Mouse (Mus musculus) midbrain, embryonic 14.5 days (tissue): ENCODE data around the gene Tmem132c. TPM values are rescaled to one million over a fixed set of nuclear protein-coding genes. Genes with fewer than 3 reads are reported as not detected.

Source experiments
- ATAC-seq: fragments of 200-750 bp; cut with Nextera tagmentation; 2 replicates; pipeline ENCODE4 v1.8.0; 2017; ENCODE audit warnings: moderate number of reproducible peaks, moderate library complexity; ENCODE audit not compliant: low FRiP score, low TSS enrichment
- DNase-seq: peaks from one replicate; pipeline ENCODE4 v3.0.0-alpha.2; 2015
- H3K27ac ChIP-seq: fragments of 300-500 bp; sonication (generic); replicated peaks from 2 replicates; pipeline ENCODE4 v1.5.1; 2014; ENCODE audit warnings: mild to moderate bottlenecking, low read depth, low read length, moderate library complexity
- H3K27me3 ChIP-seq: fragments of 300-500 bp; sonication (generic); 2 replicates; pipeline ENCODE4 v1.6.1; 2014; ENCODE audit warnings: low read length, control low read depth, mixed read lengths; ENCODE audit not compliant: control insufficient read depth, insufficient read depth
- H3K36me3 ChIP-seq: fragments of 300-500 bp; sonication (generic); 2 replicates; pipeline ENCODE4 v1.6.1; 2014; ENCODE audit warnings: low read length, control low read depth; ENCODE audit not compliant: control insufficient read depth, insufficient read depth
- H3K4me1 ChIP-seq: fragments of 300-500 bp; sonication (generic); 2 replicates; pipeline ENCODE4 v1.6.1; 2014; ENCODE audit warnings: mild to moderate bottlenecking, antibody characterized with exemption, low read length, control low read depth; ENCODE audit not compliant: control insufficient read depth, insufficient read depth
- H3K4me2 ChIP-seq: fragments of 300-500 bp; sonication (generic); 2 replicates; pipeline ENCODE4 v1.6.1; 2014; ENCODE audit warnings: mild to moderate bottlenecking, low read length, moderate library complexity
- H3K4me3 ChIP-seq: fragments of 300-500 bp; sonication (generic); replicated peaks from 2 replicates; pipeline ENCODE4 v1.5.1; 2014; ENCODE audit warnings: low read depth, low read length
- H3K9ac ChIP-seq: fragments of 300-500 bp; sonication (generic); replicated peaks from 2 replicates; pipeline ENCODE4 v1.6.1; 2014; ENCODE audit warnings: mild to moderate bottlenecking, low read length, moderate library complexity
- H3K9me3 ChIP-seq: fragments of 300-500 bp; sonication (generic); 2 replicates; pipeline ENCODE4 v1.6.1; 2016; ENCODE audit warnings: low read length, control low read depth, mixed read lengths; ENCODE audit not compliant: control insufficient read depth
- WGBS: fragments of 180-500 bp; shearing (Covaris S2); extraction: QIAGEN DNeasy Blood & Tissue Kit; methylation state at CpG from one replicate; pipeline ENCODE4 v1.1.7; 2014; 5-methylcytosine and 5-hydroxymethylcytosine counted together
- polyA plus RNA-seq: library from polyadenylated mRNA; unstranded; fragments of >200 nt; fragmentation: Nextera tagmentation; extraction: Ambion mirVana; gene quantifications from 2 replicates; pipeline ENCODE4 v1.2.1, GENCODE M21; 2014

Tmem132c gene
- 10.6 and 16.2 TPM in 2 replicates for polyA plus RNA-seq

GRCm38 (mm10) chr5:127241136-127241924 lies at the start of gene Tmem132c:
Tmem132c (plus strand) TSS chr5:127241808.
- H3K9ac ChIP-seq, result peak within 1 kb of the TSS; percentile 60
- ATAC-seq, result peak; percentile 90
- peak within 1 kb of the TSS; percentile 3; the same call in 1 of the 2 replicates for H3K27ac ChIP-seq
- H3K27me3 ChIP-seq, result peaks cover 29% of the 10 kb centered on the region
- peak within 1 kb of the TSS; percentile 79 for H3K4me2 ChIP-seq
- H3K4me1 ChIP-seq, result peaks cover 15% of the 10 kb centered on the region
- H3K4me3 ChIP-seq, result peak within 1 kb of the TSS; percentile 57
- peak; percentile 86 for DNase-seq
- under 1% methylated on average over 58 of the region's 58 CpGs for WGBS
- no peaks in the 10 kb centered on the region for H3K36me3 ChIP-seq
- H3K9me3 ChIP-seq, result no peaks in the 10 kb centered on the region

GRCm38 (mm10) chr5:127191881-127192280 lies 49.7 kb upstream of the Tmem132c start:
- Histone ChIP-seq H3K27me3 (no peaks in the 10 kb centered on the region), H3K4me2 (no peak overlapping the region), H3K9me3 (no peaks in the 10 kb centered on the region), H3K36me3 (no peaks in the 10 kb centered on the region), H3K4me1 (no peaks in the 10 kb centered on the region), H3K27ac (no peak overlapping the region), H3K4me3 (no peak overlapping the region), H3K9ac (no peak overlapping the region)
- WGBS, result 31% methylated on average over 5 of the region's 5 CpGs
- no peak for ATAC-seq
- peak; percentile 68 for DNase-seq

DNA sequence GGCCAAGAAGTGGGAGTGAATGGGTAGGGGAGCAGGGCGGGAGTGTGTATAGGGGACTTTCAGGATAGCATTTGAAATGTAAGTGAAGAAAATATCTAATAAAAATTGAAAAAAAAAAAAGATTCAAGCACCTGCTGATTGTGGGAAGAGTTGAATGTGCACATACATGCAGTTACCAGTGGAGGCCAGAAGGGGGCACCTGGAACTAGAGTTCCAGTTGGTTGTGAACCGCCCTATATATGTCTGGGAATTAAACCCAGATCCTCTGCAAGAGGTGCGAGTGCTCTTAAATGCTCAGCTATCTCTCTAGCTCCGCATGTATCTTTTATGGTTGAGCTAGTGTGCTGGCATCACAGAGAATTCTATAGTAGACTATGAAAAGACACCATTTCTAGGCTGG lies 42.8 kb upstream of the Tmem132c start:
- no peak for ATAC-seq
- WGBS, result 63% methylated on average over 4 of the region's 4 CpGs
- Histone ChIP-seq H3K27ac (no peak overlapping the region), H3K36me3 (no peaks in the 10 kb centered on the region), H3K4me2 (no peak overlapping the region), H3K9ac (no peak overlapping the region), H3K4me3 (no peak overlapping the region), H3K4me1 (no peaks in the 10 kb centered on the region), H3K9me3 (no peaks in the 10 kb centered on the region), H3K27me3 (no peaks in the 10 kb centered on the region)
- DNase-seq, result peak; percentile 26

DNA sequence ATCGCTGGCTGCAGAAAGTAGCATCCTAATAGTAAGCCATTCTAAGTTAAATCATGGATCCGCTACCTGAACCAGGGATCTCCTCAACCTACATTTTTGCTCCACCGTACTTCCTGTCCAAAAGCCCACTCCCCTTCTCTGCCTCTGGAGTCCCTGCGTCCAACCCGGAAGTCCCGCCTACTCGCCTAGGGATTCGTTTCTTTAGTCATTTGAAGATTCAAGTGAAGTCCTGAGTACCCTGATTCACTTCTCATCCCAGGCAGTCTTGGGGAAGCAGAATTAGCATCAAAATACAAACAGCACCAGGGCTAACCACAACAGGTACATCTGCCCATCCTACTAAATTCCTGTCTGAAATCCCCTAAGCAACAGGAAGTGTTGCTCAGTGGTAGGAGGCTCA lies 36.7 kb upstream of the Tmem132c start:
- no peak overlapping the region for H3K4me2 ChIP-seq
- no peaks in the 10 kb centered on the region for H3K36me3 ChIP-seq
- ATAC-seq (no peak), DNase-seq (no peak)
- 94% methylated on average over 8 of the region's 8 CpGs for WGBS
- no peak overlapping the region for H3K9ac ChIP-seq
- H3K9me3 ChIP-seq, result no peaks in the 10 kb centered on the region
- H3K27me3 ChIP-seq, result no peaks in the 10 kb centered on the region
- H3K27ac ChIP-seq, result no peak overlapping the region
- H3K4me1 ChIP-seq, result no peaks in the 10 kb centered on the region
- no peak overlapping the region for H3K4me3 ChIP-seq

DNA sequence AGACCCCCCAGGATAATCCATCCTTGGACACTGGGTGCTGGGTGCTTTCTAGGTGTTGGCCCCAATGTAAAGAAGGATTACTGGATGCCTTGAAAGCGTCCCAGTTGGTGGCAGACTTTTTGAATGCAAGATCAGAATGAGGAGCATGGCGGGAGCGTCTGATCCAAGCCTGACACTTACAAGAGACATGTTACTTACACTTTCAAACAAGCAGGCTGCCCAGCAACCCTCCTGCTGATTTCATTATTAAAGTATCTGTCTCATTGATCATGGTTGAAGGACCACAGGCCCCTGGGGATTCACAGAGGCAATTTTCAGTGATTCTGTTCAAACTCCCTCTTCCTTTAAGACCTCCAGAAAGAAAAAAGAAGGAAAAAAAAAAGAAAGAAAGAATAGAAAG lies 25.2 kb upstream of the Tmem132c start:
- ATAC-seq (no peak), DNase-seq (peak; percentile 59)
- Histone ChIP-seq H3K9me3 (no peaks in the 10 kb centered on the region), H3K4me1 (peaks cover 8% of the 10 kb centered on the region), H3K9ac (no peak overlapping the region), H3K27ac (no peak overlapping the region), H3K27me3 (no peaks in the 10 kb centered on the region), H3K36me3 (no peaks in the 10 kb centered on the region), H3K4me2 (no peak overlapping the region), H3K4me3 (no peak overlapping the region)
- 9% methylated on average over 3 of the region's 3 CpGs for WGBS

GRCm38 (mm10) chr5:127217725-127218124 lies 23.9 kb upstream of the Tmem132c start:
- no peak overlapping the region for H3K9ac ChIP-seq
- DNase-seq (no peak), ATAC-seq (no peak)
- no peak overlapping the region for H3K4me2 ChIP-seq
- no peak overlapping the region for H3K4me3 ChIP-seq
- H3K27ac ChIP-seq, result no peak overlapping the region
- no peaks in the 10 kb centered on the region for H3K9me3 ChIP-seq
- WGBS, result 72% methylated on average over 6 of the region's 6 CpGs
- no peaks in the 10 kb centered on the region for H3K36me3 ChIP-seq
- H3K27me3 ChIP-seq, result no peaks in the 10 kb centered on the region
- H3K4me1 ChIP-seq, result peaks cover 8% of the 10 kb centered on the region

DNA sequence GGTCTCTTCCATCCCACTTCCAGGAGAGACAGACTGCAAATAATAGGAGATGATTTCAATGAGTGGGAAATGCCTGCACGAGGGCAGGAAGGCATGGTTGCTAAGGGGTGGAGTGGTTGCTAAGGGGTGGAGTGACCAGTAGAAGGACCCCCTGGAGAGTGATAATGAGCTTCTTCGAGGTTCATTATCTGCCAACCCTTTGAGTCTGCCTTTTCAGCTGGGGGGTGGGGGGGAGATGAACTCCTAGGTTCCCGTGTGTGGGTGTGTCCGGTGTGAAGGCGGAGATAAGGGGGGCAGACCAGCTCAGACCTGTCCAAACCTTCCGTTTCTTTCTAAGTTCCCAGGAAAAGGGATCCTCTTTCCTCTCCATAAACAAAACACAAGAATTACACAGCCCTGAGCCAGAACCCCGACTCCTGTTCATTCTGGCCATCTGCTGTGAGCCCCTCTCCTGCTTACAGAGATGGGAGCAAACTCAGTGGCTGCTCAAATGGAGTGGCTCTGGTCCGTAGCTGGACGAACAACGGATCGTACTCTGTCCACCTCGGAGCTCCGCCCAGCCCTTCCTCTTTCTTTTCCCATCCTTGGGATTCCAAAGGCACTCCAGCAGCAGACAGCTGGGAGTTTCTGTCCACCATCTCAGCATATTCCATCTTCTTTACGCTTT lies 13.5 kb upstream of the Tmem132c start:
- ATAC-seq (no peak), DNase-seq (peak; percentile 75)
- Histone ChIP-seq H3K9ac (no peak overlapping the region), H3K27ac (no peak overlapping the region), H3K4me3 (peak overlapping the region; percentile 14), H3K27me3 (peaks cover 9% of the 10 kb centered on the region; the same call in 1 of the 2 replicates), H3K4me1 (peaks cover 13% of the 10 kb centered on the region; the same call in 1 of the 2 replicates), H3K36me3 (no peaks in the 10 kb centered on the region), H3K9me3 (no peaks in the 10 kb centered on the region), H3K4me2 (peak overlapping the region; percentile 49)
- WGBS, result 2% methylated on average over 14 of the region's 14 CpGs

DNA sequence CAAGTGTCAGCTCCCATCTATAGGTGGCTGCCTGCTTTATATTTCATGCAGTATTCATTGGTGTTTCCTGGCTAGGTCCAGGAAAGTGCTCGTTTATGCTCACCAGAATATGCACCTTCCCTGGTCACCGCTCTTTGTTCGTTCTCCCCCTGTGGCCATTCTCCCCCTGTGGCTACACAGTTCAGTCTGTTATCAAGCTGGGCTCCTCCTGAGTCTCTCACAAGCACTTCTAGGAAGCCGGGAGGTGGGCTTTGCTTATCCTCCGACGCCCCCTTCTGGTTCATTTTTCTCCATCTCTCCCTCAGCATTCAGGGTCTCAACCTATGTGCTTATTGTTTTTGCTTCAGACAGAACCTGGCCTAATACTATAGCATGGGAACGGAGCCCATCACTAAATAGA lies 6.9 kb upstream of the Tmem132c start:
- Histone ChIP-seq H3K27me3 (peaks cover 10% of the 10 kb centered on the region; the same call in 1 of the 2 replicates), H3K9ac (0 out of 2 replicates have a peak overlapping the region, but pooled peaks have one; percentile 9), H3K27ac (0 out of 2 replicates have a peak overlapping the region, but pooled peaks have one; percentile 42), H3K4me2 (peak overlapping the region; percentile 29), H3K36me3 (no peaks in the 10 kb centered on the region), H3K9me3 (no peaks in the 10 kb centered on the region), H3K4me1 (peaks cover 9% of the 10 kb centered on the region; the same call in 1 of the 2 replicates), H3K4me3 (no peak overlapping the region)
- peak; percentile 17; the same call in 1 of the 2 replicates for ATAC-seq
- DNase-seq, result peak; percentile 91
- 2% methylated on average over 7 of the region's 7 CpGs for WGBS
